Mouse (Mus musculus) left cerebral cortex, postnatal 36 days (tissue): ENCODE measurements around the gene Cdc5l. TPM values are rescaled to one million over a fixed set of nuclear protein-coding genes. Genes with fewer than 3 reads are reported as not detected.

Experiments
- DNase-seq, 2 experiments: peaks; one replicate each; pipeline ENCODE4 v3.0.0; 2021 to 2022; ENCODE audit warnings: low spot score in 2 of 2, mixed read lengths in 1 of 2
- intact Hi-C: fragments of 180-260 bp; cut with DNase I; formaldehyde crosslinking; loops from one replicate; pipeline ENCODE4 v1.15.1; 2025
- total RNA-seq, 2 experiments: library from RNA; stranded (reverse); gene quantifications; 2 replicates each; pipeline ENCODE4 v1.2.3; 2021

The Cdc5l gene
- total RNA-seq, 2 experiments from 2014 or later: 55.2 to 56.0 TPM

GRCm38 (mm10) chr17:45379271-45379784 lies 54.2 kb downstream of the Cdc5l start:
- no peak for DNase-seq
- intact Hi-C loops: loop anchor here (10.0 kb wide), 2 partner anchors 295 to 645 kb away; no protein-coding TSS in a partner anchor

- no peak for DNase-seq
- intact Hi-C loops: loop anchor here (10.0 kb wide), 2 partner anchors 293 to 643 kb away; no protein-coding TSS in a partner anchor
Observed at GRCm38 (mm10) chr17:45377323-45377722, 56.2 kb downstream of the Cdc5l start.

- intact Hi-C loops: loop anchor here (2.0 to 10.0 kb wide), 4 partner anchors 289 to 1112 kb away; no protein-coding TSS in a partner anchor
- DNase-seq: peak; percentile 75 to 76
Observed at GRCm38 (mm10) chr17:45373987-45374608, 59.4 kb downstream of the Cdc5l start.

- no peak for DNase-seq
- intact Hi-C loops: loop anchor here (5.0 to 10.0 kb wide), 3 partner anchors 286 to 1109 kb away; no protein-coding TSS in a partner anchor
Observed at GRCm38 (mm10) chr17:45371042-45371441, 62.5 kb downstream of the Cdc5l start.

- DNase-seq: no peak
- intact Hi-C loops: loop anchor here (5.0 to 10.0 kb wide), 3 partner anchors 286 to 1108 kb away; no protein-coding TSS in a partner anchor
Observed at GRCm38 (mm10) chr17:45370535-45370934, 63.0 kb downstream of the Cdc5l start.

GRCm38 (mm10) chr17:45364871-45365270 lies 68.7 kb downstream of the Cdc5l start:
- intact Hi-C loops: no loop called here

GRCm38 (mm10) chr17:45360950-45361349 lies 72.6 kb downstream of the Cdc5l start:
- DNase-seq: no peak
- intact Hi-C loops: no loop called here

More at GRCm38 (mm10) chr17:45364871-45365270, 68.7 kb downstream of the Cdc5l start:
- no peak for DNase-seq

- peak; percentile 10 to 28 for DNase-seq
- intact Hi-C loops: no loop called here
Observed at GRCm38 (mm10) chr17:45359443-45359842, 74.1 kb downstream of the Cdc5l start.

GRCm38 (mm10) chr17:45356431-45356830 lies 77.1 kb downstream of the Cdc5l start:
- no peak for DNase-seq
- intact Hi-C loops: no loop called here

GRCm38 (mm10) chr17:45347951-45348350 lies 85.6 kb downstream of the Cdc5l start:
- DNase-seq: no peak
- intact Hi-C loops: no loop called here

Other genes with a start within 250 kb of the Cdc5l start
- 1 to 10 TPM; 7.2 to 8.3 TPM for gene Spats1, start 41.7 kb upstream of the Cdc5l start, total RNA-seq
- gene Aars2, start 73.1 kb upstream of the Cdc5l start, total RNA-seq: 10 to 100 TPM; 23.1 to 26.4 TPM
- 1 to 10 TPM; 1.3 to 1.9 TPM for gene Tcte1, start 89.7 kb upstream of the Cdc5l start, total RNA-seq
- gene Tmem151b, start 115.9 kb upstream of the Cdc5l start, total RNA-seq: 100 to 1,000 TPM; 120 to 121 TPM
- 1 to 10 TPM; 1.7 to 2.7 TPM for gene Nfkbie, start 122.0 kb upstream of the Cdc5l start, total RNA-seq
- gene Slc35b2, start 130.1 kb upstream of the Cdc5l start, total RNA-seq: 10 to 100 TPM; 24.7 to 33.0 TPM
- 1,000 to 10,000 TPM; 1,413 to 1,526 TPM for gene Hsp90ab1, start 139.5 kb upstream of the Cdc5l start, total RNA-seq
- 10 to 100 TPM; 17.1 to 23.2 TPM for gene Slc29a1, start 165.9 kb upstream of the Cdc5l start, total RNA-seq
- not detected for gene Mymx, start 168.4 kb upstream of the Cdc5l start, total RNA-seq
- gene Capn11, start 225.6 kb upstream of the Cdc5l start, total RNA-seq: under 1 TPM; 0.12 to 0.66 TPM